Mouse (Mus musculus) common myeloid progenitor, adult 5-6 weeks (primary cell): ENCODE measurements around the gene Atp5f1. TPM values are rescaled to one million over a fixed set of nuclear protein-coding genes. Genes with fewer than 3 reads are reported as not detected.

Experiments
- ATAC-seq: replicated peaks from 2 replicates; pipeline ENCODE4 v1.8.0; 2016; ENCODE audit warnings: low read depth, mild to moderate bottlenecking, moderate TSS enrichment, inconsistent platforms; ENCODE audit not compliant: poor library complexity, severe bottlenecking
- total RNA-seq: library from RNA; stranded (forward); fragments of 200-1000, 187-1606 nt; gene quantifications from 2 replicates; pipeline ENCODE4 v1.2.3, GENCODE M21; 2017

Atp5f1 gene
- total RNA-seq, 1 experiment from 2014 or later: 491 TPM

DNA sequence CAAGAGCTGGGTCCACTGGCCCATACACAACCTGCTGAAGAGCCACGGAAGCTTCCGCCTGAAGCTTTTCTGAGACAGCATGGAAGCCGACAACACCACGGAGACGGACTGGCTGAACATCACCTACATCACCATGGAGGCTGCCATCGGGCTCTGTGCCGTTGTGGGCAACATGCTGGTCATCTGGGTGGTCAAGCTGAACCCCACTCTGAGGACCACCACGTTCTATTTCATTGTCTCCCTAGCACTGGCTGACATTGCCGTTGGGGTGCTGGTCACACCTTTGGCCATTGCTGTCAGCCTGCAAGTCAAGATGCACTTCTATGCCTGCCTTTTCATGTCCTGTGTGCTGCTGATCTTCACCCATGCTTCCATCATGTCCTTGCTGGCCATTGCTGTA, 55.2 kb downstream of the Atp5f1 start:
- ATAC-seq: no peak

DNA sequence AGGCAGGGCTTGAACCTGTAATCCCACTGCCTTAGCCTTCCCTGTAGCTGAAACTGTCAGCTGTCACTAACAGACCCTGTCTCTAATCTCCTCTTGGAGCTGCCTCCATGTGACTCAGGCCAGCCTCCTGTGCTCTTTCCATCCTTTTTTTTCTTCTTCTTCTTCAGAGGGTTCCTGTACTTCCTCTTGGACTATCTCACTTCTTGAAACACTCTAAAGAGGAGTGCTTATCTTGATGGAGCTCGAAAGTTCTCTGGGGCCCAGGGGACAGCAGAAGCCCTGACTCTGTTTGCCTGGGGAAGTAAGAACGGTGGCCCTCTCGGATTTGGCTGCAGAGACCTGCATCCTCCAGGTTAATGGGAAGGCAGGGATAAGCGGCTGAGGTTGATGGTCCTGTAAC, 55.7 kb downstream of the Atp5f1 start:
- ATAC-seq: peak; percentile 29; the same call in 1 of the 2 replicates

DNA sequence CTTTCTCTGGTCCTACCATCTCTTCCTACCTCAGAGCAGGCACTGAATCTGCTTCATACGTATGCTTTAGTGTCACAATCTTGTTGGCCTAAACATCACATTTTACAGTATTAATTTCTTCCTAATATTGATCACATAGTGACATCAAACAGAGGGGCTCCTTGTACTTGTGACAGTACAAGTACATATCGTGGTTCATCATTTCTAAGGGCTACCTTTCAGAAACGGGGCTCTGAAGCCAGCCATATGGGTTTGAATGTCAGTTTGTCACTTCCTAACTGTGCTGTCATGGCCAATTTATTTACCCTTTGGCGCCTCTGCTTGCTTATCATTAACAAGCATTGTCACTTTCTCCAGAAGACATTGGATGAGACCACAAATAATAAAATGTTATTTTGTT, 58.4 kb downstream of the Atp5f1 start:
- no peak for ATAC-seq

DNA sequence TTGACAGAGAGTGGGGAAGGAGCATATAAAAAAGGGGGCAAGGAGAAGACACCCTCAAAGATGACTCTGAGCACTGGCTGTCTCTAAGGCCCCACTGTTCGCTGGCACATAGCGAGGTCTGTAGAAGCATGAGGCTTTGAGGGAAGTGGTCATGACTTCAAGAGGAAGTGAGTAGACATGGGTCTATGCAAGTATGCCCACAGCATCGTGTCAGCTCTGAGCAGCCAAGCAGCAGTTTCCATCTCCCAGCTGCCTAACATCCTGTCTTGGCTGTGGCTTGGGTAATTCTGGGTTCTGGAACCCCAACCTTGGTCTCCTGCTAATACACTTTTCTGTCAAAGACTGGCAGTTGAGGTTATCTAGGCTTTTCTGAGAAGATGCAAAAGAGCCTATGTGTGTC, 59.2 kb downstream of the Atp5f1 start:
- peak; percentile 70 for ATAC-seq

DNA sequence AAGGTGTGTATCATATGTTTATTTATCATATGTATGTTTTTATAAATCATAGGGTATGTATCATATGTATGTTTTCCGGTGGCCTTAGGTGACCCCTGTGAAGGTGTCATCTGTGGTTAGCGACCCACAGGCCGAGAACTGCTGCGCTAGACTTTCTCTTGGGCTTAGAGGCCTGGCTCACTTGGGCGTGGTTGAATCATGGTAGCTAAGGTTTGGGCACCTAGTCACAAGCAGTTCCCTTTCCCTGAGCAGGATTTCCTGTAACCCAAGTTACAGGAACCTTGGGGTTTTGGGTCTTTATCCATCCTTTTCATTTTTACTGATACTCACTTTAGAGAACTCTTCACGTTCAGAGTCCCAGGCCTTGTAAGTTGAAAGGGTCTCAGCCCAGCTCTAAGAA, 59.6 kb downstream of the Atp5f1 start:
- ATAC-seq: no peak; the same call in 1 of the 2 replicates

DNA sequence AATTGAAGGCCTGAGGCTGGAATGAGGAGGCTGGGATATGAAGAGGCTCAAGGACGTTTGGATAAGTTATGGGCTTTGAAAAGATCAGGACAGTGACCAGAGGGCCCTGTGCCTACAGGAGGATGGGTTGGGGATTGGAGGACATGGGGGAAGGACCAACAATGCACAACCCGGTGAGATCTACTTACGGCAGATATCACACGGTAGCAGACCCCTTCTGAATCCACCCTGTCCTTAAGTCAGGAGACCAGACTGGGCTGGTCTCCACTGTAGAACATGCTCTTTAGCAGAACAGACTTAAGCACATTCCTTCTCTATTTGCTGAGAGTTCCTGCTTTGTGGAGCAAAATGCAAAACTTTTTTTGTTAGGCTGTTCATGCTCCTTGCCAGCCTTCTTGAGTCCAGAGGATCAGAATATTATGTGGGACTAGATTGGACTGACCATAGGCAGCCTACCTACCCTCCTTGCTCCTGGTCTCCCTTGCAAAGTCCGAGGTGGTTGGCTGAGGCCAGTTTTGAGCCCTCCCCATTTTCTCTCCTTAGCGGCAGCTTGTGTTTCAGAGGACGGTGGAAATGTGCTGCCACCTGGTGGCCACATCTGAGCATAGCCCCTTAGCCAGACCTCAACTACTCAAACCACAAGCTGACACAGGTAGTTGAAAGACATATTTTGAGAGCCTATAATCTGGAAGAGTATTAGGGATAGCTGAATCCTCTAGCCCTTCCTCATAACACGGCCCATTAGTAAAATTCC, 60.3 kb downstream of the Atp5f1 start:
- peak; percentile 23 for ATAC-seq

DNA sequence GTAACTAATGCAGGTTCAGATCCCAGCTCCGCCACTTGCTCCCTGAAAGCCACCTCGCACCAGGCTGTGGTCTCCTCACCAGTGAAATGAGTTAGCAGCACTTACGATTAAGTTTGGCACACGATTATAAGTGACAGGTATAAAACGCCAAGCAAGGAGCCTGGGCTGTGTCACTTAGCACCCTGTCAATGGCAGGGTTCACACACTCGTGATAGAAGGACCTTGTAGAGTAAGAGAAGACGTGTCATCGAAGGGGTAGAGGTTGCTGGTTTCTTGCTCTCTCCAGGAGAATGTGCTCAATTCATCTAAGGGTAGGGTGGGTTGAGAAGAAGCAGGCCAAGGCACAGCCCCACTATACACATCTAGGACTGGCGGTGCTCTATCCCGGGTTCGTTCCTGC, 61.0 kb downstream of the Atp5f1 start:
- ATAC-seq: no peak

DNA sequence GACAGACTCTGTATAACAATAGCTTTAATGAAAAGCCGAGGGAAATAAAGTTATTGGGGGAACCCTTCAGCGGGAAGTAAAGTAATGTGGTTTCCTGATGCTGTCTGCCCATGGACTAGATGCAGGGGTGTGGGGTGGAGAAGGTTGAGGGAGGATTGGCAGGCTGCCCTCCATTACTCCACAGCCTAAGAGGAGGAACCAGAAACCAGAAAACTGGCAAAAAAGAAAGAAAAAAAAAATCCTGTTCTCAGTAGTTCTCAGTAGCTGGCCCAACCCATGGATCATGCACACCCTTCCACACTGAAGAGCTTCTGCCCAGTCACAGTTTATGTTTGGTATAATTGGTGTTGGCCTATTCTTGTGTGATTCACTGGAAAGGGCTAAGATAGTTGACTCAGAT, 61.6 kb downstream of the Atp5f1 start:
- peak; percentile 37 for ATAC-seq

DNA sequence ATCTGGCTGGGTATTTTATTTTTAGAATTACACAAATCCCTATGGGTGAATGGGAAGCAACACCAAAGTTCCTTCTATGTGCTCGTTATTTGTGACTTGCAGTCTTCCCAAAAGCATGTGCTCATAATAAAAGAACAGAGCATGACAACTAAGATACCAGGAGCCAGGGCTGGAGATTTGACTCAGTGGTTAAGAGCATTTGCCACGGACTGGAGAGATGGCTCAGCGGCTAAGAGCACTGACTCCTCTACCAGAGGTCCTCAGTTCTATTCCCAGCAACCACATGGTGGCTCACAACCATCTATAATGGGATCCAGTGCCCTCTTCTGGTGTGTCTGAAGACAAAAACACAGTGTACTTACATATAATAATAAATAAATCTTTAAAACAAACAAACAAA, 63.1 kb downstream of the Atp5f1 start:
- no peak for ATAC-seq

DNA sequence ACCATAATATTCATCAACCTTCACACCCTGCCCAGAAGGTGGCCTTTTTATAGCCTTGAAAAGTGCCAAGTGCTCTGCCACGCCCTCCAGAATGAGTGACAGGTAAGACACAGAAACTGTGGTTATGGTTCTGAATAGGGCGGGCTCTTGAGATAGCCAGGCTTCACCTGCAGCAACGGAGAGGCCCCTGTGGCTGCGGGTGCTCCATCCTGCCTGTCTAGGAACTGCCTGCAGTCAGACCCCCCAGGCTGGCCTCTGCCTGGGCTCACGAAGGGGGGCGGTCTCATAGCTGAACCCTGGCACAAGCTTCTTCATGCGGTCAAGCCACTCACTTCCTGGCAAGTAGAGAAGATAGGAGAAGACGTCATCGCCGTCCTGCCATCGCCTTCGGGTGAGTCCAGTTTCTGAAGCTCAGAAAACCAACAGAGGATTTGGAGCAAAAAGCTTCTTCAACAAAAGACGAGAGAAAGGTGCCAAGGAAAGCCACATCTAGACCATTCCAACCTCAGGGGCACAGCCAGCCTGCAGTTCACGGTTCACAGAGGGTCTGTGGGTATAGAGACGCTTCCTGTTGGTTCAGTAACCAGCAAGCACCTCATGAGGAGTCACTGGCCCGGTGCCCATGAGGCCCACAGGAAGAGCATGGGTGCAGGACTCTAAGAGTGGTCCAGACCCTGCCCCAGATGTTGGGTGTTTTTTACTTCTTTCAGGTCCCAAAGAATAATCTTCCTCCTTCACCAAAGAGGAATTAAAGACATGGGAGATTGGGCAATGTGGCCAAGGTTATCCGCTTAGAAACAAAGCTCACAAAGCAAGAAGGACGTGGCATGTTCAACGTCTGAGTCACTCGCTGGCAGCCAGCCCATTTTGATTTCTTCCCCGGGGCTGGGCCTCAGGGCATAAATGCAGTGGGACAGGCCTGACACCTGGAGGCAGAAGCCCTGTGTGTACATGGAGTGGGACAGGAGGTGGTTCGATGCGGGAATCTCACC, 65.0 kb downstream of the Atp5f1 start:
- peak; percentile 37 for ATAC-seq

DNA sequence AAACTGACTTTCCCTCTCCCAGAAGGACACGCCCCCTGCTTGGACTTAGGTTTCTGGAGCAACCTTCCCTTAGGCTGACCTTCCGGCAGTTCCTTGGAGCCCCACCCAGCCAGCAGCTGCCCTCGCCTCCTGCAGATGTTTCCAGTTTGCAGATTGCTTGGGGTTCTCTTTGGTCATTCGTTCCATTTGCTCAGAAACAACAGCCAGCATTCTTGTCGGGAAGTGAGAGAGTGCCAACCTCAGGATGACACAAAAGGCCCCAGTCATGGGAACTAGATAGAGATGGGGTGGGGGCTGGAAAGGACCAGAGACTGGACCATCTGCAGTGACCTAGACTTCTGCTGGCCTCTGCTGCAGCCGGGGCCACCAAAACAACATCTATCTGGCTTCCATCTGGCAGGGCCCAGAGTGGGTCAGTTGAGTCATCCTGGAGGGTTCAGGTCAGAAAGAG, 65.9 kb downstream of the Atp5f1 start:
- no peak for ATAC-seq

Other genes with a start within 250 kb of the Atp5f1 start
- 134 and 136 TPM in 2 replicates for gene Rap1a, start 158.8 kb downstream of the Atp5f1 start, total RNA-seq
- gene Adora3, start 89.2 kb downstream of the Atp5f1 start, total RNA-seq: 0.32 and 1.5 TPM in 2 replicates
- 1.0 TPM in 1 of 2 replicates, not detected in the other for gene Tmigd3, start 89.2 kb downstream of the Atp5f1 start, total RNA-seq
- 10.0 and 15.6 TPM in 2 replicates for gene I830077J02Rik, start 27.4 kb downstream of the Atp5f1 start, total RNA-seq
- gene Wdr77, start 730 bp downstream of the Atp5f1 start, total RNA-seq: 37.1 and 50.5 TPM in 2 replicates
- gene Ovgp1, start 13.6 kb upstream of the Atp5f1 start, total RNA-seq: 2.1 and 2.7 TPM in 2 replicates
- not detected in 2 replicates for gene Pifo, start 54.5 kb upstream of the Atp5f1 start, total RNA-seq
- gene Chil5, start 72.7 kb upstream of the Atp5f1 start, total RNA-seq: not detected in 2 replicates
- not detected in 2 replicates for gene Chia1, start 153.1 kb upstream of the Atp5f1 start, total RNA-seq
- 28.7 and 30.6 TPM in 2 replicates for gene Chil3, start 207.5 kb upstream of the Atp5f1 start, total RNA-seq